Mouse (Mus musculus) embryonic fibroblast, embryonic 13.5 days (primary cell): ENCODE measurements around the gene Ttll5.

Source experiments
- CTCF ChIP-seq: IDR thresholded peaks from 2 replicates; pipeline ENCODE4 v1.5.1; 2011; ENCODE audit warnings: mild to moderate bottlenecking, control low read depth, low read length, moderate library complexity, borderline replicate concordance; ENCODE audit not compliant: insufficient read depth
- POLR2A ChIP-seq: IDR thresholded peaks from 2 replicates; pipeline ENCODE4 v1.6.1; 2011; ENCODE audit warnings: low read depth, mild to moderate bottlenecking, control low read depth, low read length, moderate library complexity

DNA sequence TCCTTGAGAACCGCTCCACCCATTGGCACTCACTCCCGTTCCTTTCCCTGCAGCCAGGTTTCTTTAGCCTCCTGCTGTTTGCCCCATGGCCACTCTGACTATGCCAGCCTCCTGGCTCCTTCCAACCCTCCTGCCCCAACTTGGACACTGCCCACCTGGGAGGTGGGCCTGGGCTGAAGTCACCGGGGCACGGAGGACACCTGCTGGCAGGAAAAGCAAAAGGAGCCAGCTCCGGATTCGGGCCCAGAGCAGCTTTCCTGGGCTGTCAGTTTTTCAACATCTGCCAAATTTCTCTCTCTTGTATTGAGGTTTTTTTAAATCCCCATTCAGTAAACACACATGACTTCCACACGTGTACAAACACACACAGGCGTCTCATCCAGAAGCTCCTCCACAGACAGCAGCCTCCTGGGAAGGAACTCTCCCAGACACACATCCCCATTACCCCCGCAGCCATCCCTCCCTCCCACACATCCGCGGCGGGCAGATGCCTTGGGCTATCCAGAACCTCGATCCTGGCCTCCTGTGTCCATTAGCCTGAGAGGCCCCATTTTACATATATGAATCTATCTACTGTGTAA is 252.0 kb downstream of the Ttll5 start:
- TF ChIP-seq POLR2A = peak; percentile 10; the same call in 1 of the 2 replicates
- TF ChIP-seq CTCF = peak; percentile 42; the same call in 1 of the 2 replicates
